Comparison of ENCODE assay signal across 26 mouse cellular contexts in the genomic region with DNA sequence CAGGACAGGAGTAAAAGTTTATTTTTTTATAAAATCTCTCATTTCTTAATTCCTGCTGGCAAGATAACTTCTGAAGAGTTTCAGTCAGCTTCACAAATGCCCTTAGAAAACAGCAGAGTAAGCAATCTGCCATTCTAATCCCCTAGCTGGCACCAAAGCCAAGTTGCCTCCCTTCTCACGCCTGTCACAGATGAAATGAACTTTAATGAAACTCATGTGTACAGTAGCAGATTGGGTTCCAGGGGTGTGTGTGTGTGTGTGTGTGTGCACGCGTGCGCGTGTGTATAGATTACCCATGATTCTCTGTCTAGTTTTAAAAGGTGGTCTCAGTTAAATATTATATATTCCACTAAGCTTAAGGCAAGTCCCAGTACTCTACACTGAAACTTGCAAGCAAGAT.
"Had no signal": no experiment of that assay in that cellular context is flagged by ENCODE, and none has a peak within 500 bp of the region (broad histone marks: within the 10 kb centered on the region; RNA-seq: fewer than 3 reads in every experiment).

No protein-coding gene starts in this region.

- H3K9ac ChIP-seq: heart, embryonic 13.5 days; heart, embryonic 15.5 days; hindbrain, embryonic 14.5 days; intestine, embryonic 15.5 days; limb, embryonic 13.5 days; limb, embryonic 15.5 days; liver, embryonic 12.5 days; liver, embryonic 14.5 days had no signal

- H3K27me3 ChIP-seq: heart, embryonic 13.5 days; heart, embryonic 15.5 days; intestine, embryonic 15.5 days; limb, embryonic 13.5 days; limb, embryonic 15.5 days; liver, embryonic 12.5 days had no signal

- DNase-seq: gastrocnemius, postnatal 14 days; gastrocnemius, postnatal 36 days; heart, adult 11 months; heart, adult 2 months; heart, postnatal 14 days; heart, postnatal 36 days; kidney, adult 18-20 months; kidney, adult 8-10 months; kidney, postnatal 10 days; kidney, postnatal 25 days; kidney, postnatal 4 days; left cerebral cortex, postnatal 4 days had no signal

- H3K9me3 ChIP-seq: heart, embryonic 13.5 days; heart, embryonic 15.5 days; intestine, embryonic 15.5 days; limb, embryonic 13.5 days; limb, embryonic 15.5 days; liver, embryonic 12.5 days had no signal

- ATAC-seq: hindbrain, embryonic 16.5 days; inflammation-experienced regulatory T-cells, adult 6 months; intestine, embryonic 15.5 days; intestine, postnatal 0 days; liver, embryonic 12.5 days had no signal

- H3K4me3 ChIP-seq: heart, adult 2 months; heart, embryonic 13.5 days; heart, embryonic 15.5 days; intestine, embryonic 15.5 days; layer of hippocampus, adult 2 months; left cerebral cortex, adult 2 months; limb, embryonic 13.5 days; limb, embryonic 15.5 days; liver, embryonic 12.5 days had no signal

- H3K27ac ChIP-seq: heart, adult 2 months; heart, embryonic 13.5 days; heart, embryonic 15.5 days; hindbrain, embryonic 14.5 days; intestine, embryonic 15.5 days; layer of hippocampus, adult 2 months; left cerebral cortex, adult 2 months; limb, embryonic 13.5 days; limb, embryonic 15.5 days; liver, embryonic 12.5 days; liver, embryonic 14.5 days had no signal

- H3K4me1 ChIP-seq: limb, embryonic 15.5 days; liver, embryonic 12.5 days had no signal

- H3K4me2 ChIP-seq: heart, embryonic 11.5 days; heart, embryonic 13.5 days; heart, embryonic 15.5 days; hindbrain, embryonic 14.5 days; intestine, embryonic 15.5 days; limb, embryonic 13.5 days; limb, embryonic 15.5 days; liver, embryonic 12.5 days had no signal

- H3K36me3 ChIP-seq: heart, embryonic 13.5 days; heart, embryonic 15.5 days; intestine, embryonic 15.5 days; limb, embryonic 13.5 days; limb, embryonic 15.5 days; liver, embryonic 12.5 days had no signal
